Mouse (Mus musculus) thymus, adult 2 months (tissue): ENCODE measurements around the gene Gse1. TPM values are rescaled to one million over a fixed set of nuclear protein-coding genes. Genes with fewer than 3 reads are reported as not detected.
"Not testable (repeated sequence)": the region's sequence is repeated elsewhere in the genome, so short reads cannot be mapped to it uniquely, and the experiment has no call there.

Experiments
- DNase-seq: peaks from one replicate; pipeline ENCODE4 v3.0.0; 2021
- H3K27ac ChIP-seq: fragments of 200-500 bp; 2 replicates; pipeline ENCODE4 v1.5.1; 2012; ENCODE audit warnings: low read length, control low read depth; ENCODE audit not compliant: control insufficient read depth, insufficient read depth
- H3K27me3 ChIP-seq: fragments of 200-500 bp; 2 replicates; pipeline ENCODE4 v1.6.1; 2012; ENCODE audit warnings: mild to moderate bottlenecking, low read length, moderate library complexity, mixed read lengths; ENCODE audit not compliant: control insufficient read depth, insufficient read depth
- H3K36me3 ChIP-seq: fragments of 200-500 bp; 2 replicates; pipeline ENCODE4 v1.6.1; 2012; ENCODE audit warnings: mild to moderate bottlenecking, low read length, moderate library complexity; ENCODE audit not compliant: control insufficient read depth, insufficient read depth
- H3K4me1 ChIP-seq: fragments of 200-500 bp; replicated peaks from 2 replicates; pipeline ENCODE4 v1.6.1; 2012; ENCODE audit warnings: low read length; ENCODE audit not compliant: control insufficient read depth, insufficient read depth
- H3K4me3 ChIP-seq: fragments of 200-500 bp; 2 replicates; pipeline ENCODE4 v1.5.1; 2012; ENCODE audit warnings: mild to moderate bottlenecking, low read length, control low read depth, moderate library complexity; ENCODE audit not compliant: control insufficient read depth, insufficient read depth
- CTCF ChIP-seq: fragments of 200-500 bp; IDR thresholded peaks from 2 replicates; pipeline ENCODE4 v1.5.1; 2012; ENCODE audit warnings: mild to moderate bottlenecking, control low read depth, low read length, moderate library complexity, borderline replicate concordance; ENCODE audit not compliant: control insufficient read depth, poor library complexity, insufficient read depth; ENCODE audit errors: extremely low read depth
- POLR2A ChIP-seq: fragments of 200-500 bp; IDR thresholded peaks from 2 replicates; pipeline ENCODE4 v1.6.1; 2012; ENCODE audit warnings: mild to moderate bottlenecking, low read length, control low read depth, moderate library complexity; ENCODE audit not compliant: control insufficient read depth, poor library complexity, insufficient read depth; ENCODE audit errors: extremely low read depth
- WGBS: fragments of 180-500 bp; shearing (Covaris S2); methylation state at CpG from one replicate; pipeline ENCODE4 v1.1.7; 2018; 5-methylcytosine and 5-hydroxymethylcytosine counted together
- polyA plus RNA-seq: library from polyadenylated mRNA; depleted of rRNA; stranded (reverse); fragments of >200 nt; gene quantifications from 2 replicates; pipeline ENCODE4 v1.2.3, GENCODE M21; 2012

Gse1 gene
- polyA plus RNA-seq, 1 experiment, result 202 TPM

DNA sequence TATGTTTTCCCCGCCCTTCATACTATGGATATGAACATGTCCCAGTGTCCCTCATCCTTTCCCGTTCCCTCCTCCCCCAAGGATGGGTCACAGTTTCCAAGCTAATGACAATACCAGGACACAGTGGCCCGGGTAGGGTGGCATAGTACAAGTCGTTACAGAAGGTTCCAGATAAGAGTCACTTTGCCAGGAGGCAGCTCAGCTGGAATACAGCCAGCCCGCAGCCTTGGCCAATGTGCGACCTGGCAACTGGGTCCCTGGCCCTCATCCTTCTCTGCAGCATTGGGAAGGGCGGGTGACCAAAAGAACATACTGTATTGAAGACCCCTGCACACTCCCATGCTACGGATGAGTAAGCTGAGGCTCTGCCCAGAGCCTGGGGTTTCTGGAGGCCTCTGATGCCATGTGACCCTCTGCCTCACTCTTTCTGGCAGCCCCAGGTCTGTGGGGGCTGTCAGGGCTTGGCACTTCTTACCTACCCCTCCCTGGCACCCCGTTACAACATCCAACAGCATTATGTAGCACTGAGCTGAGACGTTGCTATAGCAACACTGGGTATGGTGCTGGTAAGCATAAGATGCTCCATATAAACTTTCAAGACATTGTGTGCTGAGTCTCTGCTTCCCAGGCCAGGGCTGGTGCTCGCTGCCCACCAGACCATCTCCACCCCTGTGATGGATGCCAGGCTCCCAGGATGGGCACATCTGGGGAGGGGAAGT, 100.9 kb downstream of the Gse1 start:
- 95% methylated on average over 11 of the region's 11 CpGs for WGBS
- Histone ChIP-seq H3K4me1 (peaks cover 16% of the 10 kb centered on the region), H3K36me3 (no peaks in the 10 kb centered on the region), H3K27me3 (no peaks in the 10 kb centered on the region), H3K4me3 (no peak overlapping the region), H3K27ac (no peak overlapping the region)
- DNase-seq, result no peak
- TF ChIP-seq CTCF, result no peak
- no peak for TF ChIP-seq POLR2A

DNA sequence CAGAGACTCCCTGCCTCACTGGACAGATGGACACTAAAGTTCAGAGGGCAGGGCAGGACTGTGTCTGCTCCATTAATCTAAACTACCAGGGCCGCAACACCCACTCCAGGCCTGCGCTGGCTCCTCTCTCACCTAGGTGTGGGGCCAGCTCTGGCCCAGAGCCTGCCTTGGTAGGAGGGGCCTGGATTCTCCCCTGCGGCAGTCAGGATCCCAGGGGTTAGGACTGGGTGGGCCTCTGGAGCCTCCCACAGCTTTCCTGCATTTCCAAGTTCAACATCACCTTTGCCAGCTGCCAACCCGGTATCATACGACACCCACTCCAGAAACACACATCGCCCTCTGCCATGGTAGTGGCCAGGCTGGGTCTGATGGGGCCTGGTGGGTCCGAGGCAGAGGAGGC, 102.8 kb downstream of the Gse1 start:
- WGBS, result 96% methylated on average over 7 of the region's 7 CpGs
- TF ChIP-seq CTCF (no peak), POLR2A (no peak)
- DNase-seq, result no peak
- Histone ChIP-seq H3K4me1 (peaks cover 32% of the 10 kb centered on the region), H3K27me3 (no peaks in the 10 kb centered on the region), H3K27ac (no peak overlapping the region), H3K36me3 (no peaks in the 10 kb centered on the region), H3K4me3 (no peak overlapping the region)

DNA sequence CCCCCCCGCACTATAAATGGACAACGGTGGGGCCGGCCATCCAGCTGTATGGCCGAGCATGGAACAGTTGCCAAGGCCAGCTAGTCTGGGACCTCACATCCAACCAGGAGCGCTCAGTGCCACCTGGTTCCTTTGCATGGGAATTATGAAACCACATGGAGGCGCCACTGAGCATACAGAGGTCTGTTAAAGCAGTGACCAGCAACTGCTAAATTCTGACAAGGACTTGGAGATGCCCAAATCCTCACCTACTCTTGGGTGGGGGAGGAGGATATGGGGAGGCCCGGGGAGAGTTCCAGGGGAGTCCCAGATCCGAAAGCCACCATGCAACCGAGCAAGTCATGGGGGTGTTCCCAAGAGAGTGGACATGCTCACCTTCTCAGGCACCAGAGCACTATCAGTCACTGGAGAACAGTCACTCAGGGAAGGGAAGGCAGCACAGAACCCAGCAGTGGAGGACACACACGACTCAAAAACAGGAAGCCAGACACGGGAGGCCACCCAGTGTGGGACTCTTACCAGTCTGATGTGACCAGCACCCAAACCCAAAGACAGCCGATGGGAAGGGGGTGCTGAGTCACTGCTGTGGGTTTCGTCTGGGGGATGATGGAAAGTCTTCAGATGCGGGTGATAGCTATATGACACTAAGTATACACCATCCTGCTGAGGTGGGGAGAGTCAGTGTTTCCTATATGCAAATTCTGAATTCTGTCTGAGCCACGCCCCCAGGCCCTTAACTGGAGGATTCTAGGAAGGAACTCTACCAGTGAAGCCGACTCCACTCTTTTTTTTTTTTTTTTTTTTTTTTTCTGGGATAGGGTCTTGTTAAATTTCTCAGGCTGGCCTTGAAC, 104.3 kb downstream of the Gse1 start:
- no peak for DNase-seq
- WGBS, result 14% methylated on average over 16 of the region's 16 CpGs
- Histone ChIP-seq H3K27me3 (no peaks in the 10 kb centered on the region), H3K27ac (no peak overlapping the region), H3K4me1 (peaks cover 44% of the 10 kb centered on the region), H3K4me3 (no peak overlapping the region), H3K36me3 (no peaks in the 10 kb centered on the region)
- no peak for TF ChIP-seq POLR2A

DNA sequence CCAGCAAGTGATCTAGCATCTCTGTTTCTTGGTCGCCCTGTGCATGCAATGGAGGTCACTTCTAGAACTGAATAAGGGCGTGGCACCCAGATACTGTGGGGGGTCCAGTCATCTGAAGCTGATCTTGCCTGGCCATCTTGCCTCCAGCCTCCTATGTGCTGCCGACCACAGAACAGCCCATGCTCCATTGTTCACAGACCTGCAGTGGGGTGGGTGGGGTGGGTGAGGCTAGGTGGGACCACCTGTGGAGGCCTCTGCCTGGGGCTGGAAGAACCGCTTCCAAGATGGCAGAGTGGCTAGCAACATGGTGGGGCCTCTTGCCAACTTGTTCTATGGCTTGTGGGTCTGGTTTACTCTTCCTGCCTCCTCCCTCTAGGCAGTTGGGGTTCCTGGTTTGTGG, 105.4 kb downstream of the Gse1 start:
- peaks cover 44% of the 10 kb centered on the region for H3K4me1 ChIP-seq
- no peak for TF ChIP-seq POLR2A
- TF ChIP-seq CTCF, result no peak

DNA sequence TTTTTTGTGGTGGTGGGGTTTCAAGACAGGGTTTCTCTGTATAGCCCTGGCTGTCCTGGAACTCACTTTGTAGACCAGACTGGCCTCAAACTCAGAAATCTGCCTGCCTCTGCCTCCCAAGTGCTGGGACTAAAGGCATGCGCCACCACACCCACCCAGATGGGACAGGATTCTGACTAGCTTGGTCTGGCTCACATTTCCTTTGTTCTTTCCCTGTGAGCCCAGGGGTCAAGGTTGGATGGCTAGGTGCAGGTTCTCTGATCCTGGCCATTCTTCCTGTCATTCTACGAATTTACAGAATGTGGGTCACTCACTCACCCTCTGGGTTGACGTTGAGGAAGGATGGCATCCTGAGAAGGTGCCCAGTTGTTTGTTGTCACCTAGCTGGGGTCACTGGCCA, 106.0 kb downstream of the Gse1 start:
- peaks cover 44% of the 10 kb centered on the region for H3K4me1 ChIP-seq
- not testable (repeated sequence) for DNase-seq, H3K27me3 ChIP-seq, H3K4me3 ChIP-seq, H3K36me3 ChIP-seq, H3K27ac ChIP-seq
- 62% methylated on average over 3 of the region's 3 CpGs for WGBS

More for the DNA sequence above, 105.4 kb downstream of the Gse1 start:
- Histone ChIP-seq H3K27ac (no peak overlapping the region), H3K36me3 (no peaks in the 10 kb centered on the region), H3K4me3 (no peak overlapping the region), H3K27me3 (no peaks in the 10 kb centered on the region)
- 90% methylated on average over 4 of the region's 4 CpGs for WGBS
- no peak for DNase-seq

DNA sequence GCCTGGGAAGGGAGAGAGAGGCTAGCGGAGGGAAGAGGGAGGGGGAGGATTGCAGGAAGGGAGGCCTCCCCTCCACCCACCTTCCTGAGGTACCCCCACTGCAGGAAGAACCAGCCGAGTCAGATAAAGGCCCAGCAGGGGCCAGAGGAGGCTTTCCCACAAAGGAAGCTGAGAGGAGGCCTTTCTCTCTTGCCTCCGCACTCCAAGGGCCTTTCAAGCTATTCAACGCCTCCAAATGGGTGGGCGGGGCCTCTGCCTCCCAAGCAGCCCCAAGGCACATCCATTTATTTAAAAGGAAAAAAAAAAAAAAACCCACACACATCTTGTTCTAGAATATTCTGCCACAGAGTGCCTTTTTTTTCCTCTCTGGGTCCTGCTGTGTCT, 106.6 kb downstream of the Gse1 start:
- Histone ChIP-seq H3K27me3 (no peaks in the 10 kb centered on the region), H3K27ac (no peak overlapping the region), H3K4me1 (peaks cover 44% of the 10 kb centered on the region), H3K4me3 (no peak overlapping the region), H3K36me3 (no peaks in the 10 kb centered on the region)
- WGBS, result 18% methylated on average over 5 of the region's 5 CpGs
- DNase-seq, result no peak
- TF ChIP-seq CTCF, result no peak
- no peak for TF ChIP-seq POLR2A
